Mouse (Mus musculus): ENCODE measurements around the gene Sec61b. TPM values are rescaled to one million over a fixed set of nuclear protein-coding genes. Genes with fewer than 3 reads are reported as not detected.

The Sec61b gene
- polyA plus RNA-seq, 1 experiment = 163 TPM

GRCm38 (mm10) chr4:47435131-47435530 lies 39.3 kb upstream of the Sec61b start:
- H3K4me1 ChIP-seq (ENCODE audit: control insufficient read depth, insufficient read depth, low read length) = no peaks in the 10 kb centered on the region
- no peak overlapping the region for H3K9ac ChIP-seq (ENCODE audit: low read depth, poor library complexity, severe bottlenecking)
- H3K4me3 ChIP-seq (ENCODE audit: low read depth, low read length) = no peak overlapping the region
- no peak overlapping the region for H3K27ac ChIP-seq (ENCODE audit: insufficient read depth, low read length)
- no peaks in the 10 kb centered on the region for H3K9me3 ChIP-seq (replicated peaks; ENCODE audit: control insufficient read depth, insufficient read depth, low read length, poor library complexity, severe bottlenecking)
- H3K27me3 ChIP-seq (ENCODE audit: control insufficient read depth, insufficient read depth, low read length, poor library complexity, severe bottlenecking) = no peaks in the 10 kb centered on the region
- TF ChIP-seq POLR2A (IDR thresholded peaks at IDR 0.05; ENCODE audit: insufficient read depth, low read length) (no peak), CTCF (IDR thresholded peaks at IDR 0.05; ENCODE audit: low read depth, low read length) (no peak), EP300 (IDR thresholded peaks at IDR 0.05; ENCODE audit: insufficient read depth, low read depth, low read length) (no peak)
- H3K36me3 ChIP-seq (ENCODE audit: control insufficient read depth, insufficient read depth, low read length, poor library complexity, severe bottlenecking) = no peaks in the 10 kb centered on the region

GRCm38 (mm10) chr4:47435566-47436360 lies 38.7 kb upstream of the Sec61b start:
- Histone ChIP-seq H3K4me1 (ENCODE audit: control insufficient read depth, insufficient read depth, low read length) (no peaks in the 10 kb centered on the region), H3K27me3 (ENCODE audit: control insufficient read depth, insufficient read depth, low read length, poor library complexity, severe bottlenecking) (no peaks in the 10 kb centered on the region), H3K9ac (ENCODE audit: low read depth, poor library complexity, severe bottlenecking) (no peak overlapping the region), H3K4me3 (ENCODE audit: low read depth, low read length) (no peak overlapping the region), H3K36me3 (ENCODE audit: control insufficient read depth, insufficient read depth, low read length, poor library complexity, severe bottlenecking) (no peaks in the 10 kb centered on the region), H3K27ac (ENCODE audit: insufficient read depth, low read length) (no peak overlapping the region), H3K9me3 (replicated peaks; ENCODE audit: control insufficient read depth, insufficient read depth, low read length, poor library complexity, severe bottlenecking) (no peaks in the 10 kb centered on the region)
- TF ChIP-seq EP300 (IDR thresholded peaks at IDR 0.05; ENCODE audit: insufficient read depth, low read depth, low read length) = no peak
- no peak for TF ChIP-seq POLR2A (IDR thresholded peaks at IDR 0.05; ENCODE audit: insufficient read depth, low read length)

- Histone ChIP-seq H3K4me1 (ENCODE audit: control insufficient read depth, insufficient read depth, low read length) (no peaks in the 10 kb centered on the region), H3K27ac (ENCODE audit: insufficient read depth, low read length) (no peak overlapping the region), H3K9ac (ENCODE audit: low read depth, poor library complexity, severe bottlenecking) (no peak overlapping the region), H3K27me3 (ENCODE audit: control insufficient read depth, insufficient read depth, low read length, poor library complexity, severe bottlenecking) (no peaks in the 10 kb centered on the region), H3K9me3 (replicated peaks; ENCODE audit: control insufficient read depth, insufficient read depth, low read length, poor library complexity, severe bottlenecking) (no peaks in the 10 kb centered on the region), H3K4me3 (ENCODE audit: low read depth, low read length) (peak overlapping the region; percentile 51), H3K36me3 (ENCODE audit: control insufficient read depth, insufficient read depth, low read length, poor library complexity, severe bottlenecking) (no peaks in the 10 kb centered on the region)
- no peak for TF ChIP-seq EP300 (IDR thresholded peaks at IDR 0.05; ENCODE audit: insufficient read depth, low read depth, low read length)
- TF ChIP-seq POLR2A (IDR thresholded peaks at IDR 0.05; ENCODE audit: insufficient read depth, low read length) = no peak
- TF ChIP-seq CTCF (IDR thresholded peaks at IDR 0.05; ENCODE audit: low read depth, low read length) = peak; percentile 86
These were observed 36.8 kb upstream of the Sec61b start for GRCm38 (mm10) chr4:47437365-47438340.

- Histone ChIP-seq H3K9me3 (replicated peaks; ENCODE audit: control insufficient read depth, insufficient read depth, low read length, poor library complexity, severe bottlenecking) (no peaks in the 10 kb centered on the region), H3K4me1 (ENCODE audit: control insufficient read depth, insufficient read depth, low read length) (no peaks in the 10 kb centered on the region), H3K4me3 (ENCODE audit: low read depth, low read length) (no peak overlapping the region), H3K27me3 (ENCODE audit: control insufficient read depth, insufficient read depth, low read length, poor library complexity, severe bottlenecking) (no peaks in the 10 kb centered on the region), H3K27ac (ENCODE audit: insufficient read depth, low read length) (no peak overlapping the region), H3K36me3 (ENCODE audit: control insufficient read depth, insufficient read depth, low read length, poor library complexity, severe bottlenecking) (no peaks in the 10 kb centered on the region), H3K9ac (ENCODE audit: low read depth, poor library complexity, severe bottlenecking) (no peak overlapping the region)
- TF ChIP-seq EP300 (IDR thresholded peaks at IDR 0.05; ENCODE audit: insufficient read depth, low read depth, low read length) = no peak
These were observed 35.5 kb upstream of the Sec61b start for GRCm38 (mm10) chr4:47438956-47439355.

GRCm38 (mm10) chr4:47440951-47441350 lies 33.5 kb upstream of the Sec61b start:
- Histone ChIP-seq H3K27ac (ENCODE audit: insufficient read depth, low read length) (no peak overlapping the region), H3K4me1 (ENCODE audit: control insufficient read depth, insufficient read depth, low read length) (no peaks in the 10 kb centered on the region), H3K4me3 (ENCODE audit: low read depth, low read length) (no peak overlapping the region), H3K36me3 (ENCODE audit: control insufficient read depth, insufficient read depth, low read length, poor library complexity, severe bottlenecking) (no peaks in the 10 kb centered on the region), H3K9me3 (replicated peaks; ENCODE audit: control insufficient read depth, insufficient read depth, low read length, poor library complexity, severe bottlenecking) (no peaks in the 10 kb centered on the region), H3K27me3 (ENCODE audit: control insufficient read depth, insufficient read depth, low read length, poor library complexity, severe bottlenecking) (no peaks in the 10 kb centered on the region), H3K9ac (ENCODE audit: low read depth, poor library complexity, severe bottlenecking) (no peak overlapping the region)
- TF ChIP-seq EP300 (IDR thresholded peaks at IDR 0.05; ENCODE audit: insufficient read depth, low read depth, low read length) (no peak), POLR2A (IDR thresholded peaks at IDR 0.05; ENCODE audit: insufficient read depth, low read length) (no peak), CTCF (IDR thresholded peaks at IDR 0.05; ENCODE audit: low read depth, low read length) (no peak)

- TF ChIP-seq CTCF (IDR thresholded peaks at IDR 0.05; ENCODE audit: low read depth, low read length) = no peak
- no peak for TF ChIP-seq POLR2A (IDR thresholded peaks at IDR 0.05; ENCODE audit: insufficient read depth, low read length)
- TF ChIP-seq EP300 (IDR thresholded peaks at IDR 0.05; ENCODE audit: insufficient read depth, low read depth, low read length) = no peak
These were observed 25.9 kb upstream of the Sec61b start for GRCm38 (mm10) chr4:47448526-47448925.

More at GRCm38 (mm10) chr4:47448526-47448925, 25.9 kb upstream of the Sec61b start:
- no peaks in the 10 kb centered on the region for H3K9me3 ChIP-seq (replicated peaks; ENCODE audit: control insufficient read depth, insufficient read depth, low read length, poor library complexity, severe bottlenecking)
- H3K27ac ChIP-seq (ENCODE audit: insufficient read depth, low read length) = no peak overlapping the region
- no peak overlapping the region for H3K4me3 ChIP-seq (ENCODE audit: low read depth, low read length)
- no peak overlapping the region for H3K9ac ChIP-seq (ENCODE audit: low read depth, poor library complexity, severe bottlenecking)
- peaks cover 2% of the 10 kb centered on the region for H3K4me1 ChIP-seq (ENCODE audit: control insufficient read depth, insufficient read depth, low read length)
- H3K36me3 ChIP-seq (ENCODE audit: control insufficient read depth, insufficient read depth, low read length, poor library complexity, severe bottlenecking) = no peaks in the 10 kb centered on the region
- no peaks in the 10 kb centered on the region for H3K27me3 ChIP-seq (ENCODE audit: control insufficient read depth, insufficient read depth, low read length, poor library complexity, severe bottlenecking)

Measured in ES-Bruce4 (cell line).